Mouse (Mus musculus) heart, embryonic 15.5 days (tissue): ENCODE measurements around the gene Trem2. TPM values are rescaled to one million over a fixed set of nuclear protein-coding genes. Genes with fewer than 3 reads are reported as not detected.

ENCODE experiments used
- polyA plus RNA-seq: library from polyadenylated mRNA; unstranded; fragments of >200 nt; fragmentation: Nextera tagmentation; extraction: Ambion mirVana; gene quantifications from 2 replicates; pipeline ENCODE4 v1.2.1, GENCODE M21; 2015

Trem2 gene
- polyA plus RNA-seq, 1 experiment from 2014 or later: 2.7 TPM

Other genes with a start within 250 kb of the Trem2 start
- gene 9830107B12Rik, start 200.1 kb upstream of the Trem2 start, polyA plus RNA-seq: not detected in 2 replicates
- gene A530064D06Rik, start 179.1 kb upstream of the Trem2 start, polyA plus RNA-seq: 0.08 TPM in 1 of 2 replicates, not detected in the other
- 0.04 and 0.08 TPM in 2 replicates for gene Trem1, start 113.6 kb upstream of the Trem2 start, polyA plus RNA-seq
- 0.13 and 0.23 TPM in 2 replicates for gene Trem3, start 98.6 kb upstream of the Trem2 start, polyA plus RNA-seq
- gene Treml4, start 82.1 kb upstream of the Trem2 start, polyA plus RNA-seq: 0.23 and 0.42 TPM in 2 replicates
- gene Treml2, start 46.9 kb upstream of the Trem2 start, polyA plus RNA-seq: 0.23 and 1.2 TPM in 2 replicates
- gene B430306N03Rik, start 30.3 kb upstream of the Trem2 start, polyA plus RNA-seq: 0.16 and 0.48 TPM in 2 replicates
- gene Treml1, start 13.5 kb downstream of the Trem2 start, polyA plus RNA-seq: 2.5 and 2.6 TPM in 2 replicates
- gene Nfya, start 63.5 kb downstream of the Trem2 start, polyA plus RNA-seq: 8.9 and 10.5 TPM in 2 replicates
- gene Oard1, start 63.6 kb downstream of the Trem2 start, polyA plus RNA-seq: 33.5 and 40.2 TPM in 2 replicates
- gene Apobec2, start 86.5 kb downstream of the Trem2 start, polyA plus RNA-seq: 177 and 212 TPM in 2 replicates
- gene Tspo2, start 105.1 kb downstream of the Trem2 start, polyA plus RNA-seq: 7.7 and 8.3 TPM in 2 replicates
- 0.33 and 0.84 TPM in 2 replicates for gene Unc5cl, start 108.5 kb downstream of the Trem2 start, polyA plus RNA-seq